Mouse (Mus musculus) skeletal muscle tissue, adult 2 months (tissue): Measurements from ENCODE around the gene Herc3.

ENCODE experiments used
- DNase-seq: peaks from one replicate; pipeline ENCODE4 v3.0.0-alpha.2; 2012; ENCODE audit warnings: low read depth, low spot score

Herc3 gene

DNA sequence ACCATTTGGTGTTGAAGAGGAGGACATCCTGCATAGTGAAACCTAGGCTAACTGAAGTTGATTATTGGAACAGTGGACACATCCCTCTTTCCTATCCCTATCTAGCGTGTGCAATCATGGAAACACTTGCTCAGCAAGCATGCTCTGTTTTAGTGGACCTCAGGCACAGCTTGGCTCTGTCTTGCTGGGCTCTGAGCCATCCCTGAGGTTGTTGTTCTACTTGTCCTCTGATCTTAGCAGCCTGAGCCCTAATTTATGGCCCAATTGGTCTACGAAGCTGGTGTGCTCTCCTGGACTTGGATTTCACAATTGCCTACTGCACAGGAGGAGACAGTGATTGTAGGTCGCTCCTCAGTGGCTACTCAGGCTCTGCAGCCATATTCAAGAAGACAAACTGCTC is 137.0 kb downstream of the Herc3 start:
- DNase-seq: peak; percentile 66
